Mouse (Mus musculus) thymus, adult 2 months (tissue): Measurements from ENCODE around the gene Optn. TPM values are rescaled to one million over a fixed set of nuclear protein-coding genes. Genes with fewer than 3 reads are reported as not detected.

ENCODE experiments used
- DNase-seq: peaks from one replicate; pipeline ENCODE4 v3.0.0; 2021
- H3K27ac ChIP-seq: fragments of 200-500 bp; 2 replicates; pipeline ENCODE4 v1.5.1; 2012; ENCODE audit warnings: low read length, control low read depth; ENCODE audit not compliant: control insufficient read depth, insufficient read depth
- H3K27me3 ChIP-seq: fragments of 200-500 bp; 2 replicates; pipeline ENCODE4 v1.6.1; 2012; ENCODE audit warnings: mild to moderate bottlenecking, low read length, moderate library complexity, mixed read lengths; ENCODE audit not compliant: control insufficient read depth, insufficient read depth
- H3K36me3 ChIP-seq: fragments of 200-500 bp; 2 replicates; pipeline ENCODE4 v1.6.1; 2012; ENCODE audit warnings: mild to moderate bottlenecking, low read length, moderate library complexity; ENCODE audit not compliant: control insufficient read depth, insufficient read depth
- H3K4me1 ChIP-seq: fragments of 200-500 bp; replicated peaks from 2 replicates; pipeline ENCODE4 v1.6.1; 2012; ENCODE audit warnings: low read length; ENCODE audit not compliant: control insufficient read depth, insufficient read depth
- H3K4me3 ChIP-seq: fragments of 200-500 bp; 2 replicates; pipeline ENCODE4 v1.5.1; 2012; ENCODE audit warnings: mild to moderate bottlenecking, low read length, control low read depth, moderate library complexity; ENCODE audit not compliant: control insufficient read depth, insufficient read depth
- CTCF ChIP-seq: fragments of 200-500 bp; IDR thresholded peaks from 2 replicates; pipeline ENCODE4 v1.5.1; 2012; ENCODE audit warnings: mild to moderate bottlenecking, control low read depth, low read length, moderate library complexity, borderline replicate concordance; ENCODE audit not compliant: control insufficient read depth, poor library complexity, insufficient read depth; ENCODE audit errors: extremely low read depth
- POLR2A ChIP-seq: fragments of 200-500 bp; IDR thresholded peaks from 2 replicates; pipeline ENCODE4 v1.6.1; 2012; ENCODE audit warnings: mild to moderate bottlenecking, low read length, control low read depth, moderate library complexity; ENCODE audit not compliant: control insufficient read depth, poor library complexity, insufficient read depth; ENCODE audit errors: extremely low read depth
- WGBS: fragments of 180-500 bp; shearing (Covaris S2); methylation state at CpG from one replicate; pipeline ENCODE4 v1.1.7; 2018; 5-methylcytosine and 5-hydroxymethylcytosine counted together
- polyA plus RNA-seq: library from polyadenylated mRNA; depleted of rRNA; stranded (reverse); fragments of >200 nt; gene quantifications from 2 replicates; pipeline ENCODE4 v1.2.3, GENCODE M21; 2012

Optn gene
- polyA plus RNA-seq, 1 experiment, result 1.4 TPM

GRCm38 (mm10) chr2:5019708-5020107 is 44.1 kb downstream of the Optn start:
- H3K4me3 ChIP-seq, result no peak overlapping the region
- no peak for DNase-seq
- no peak overlapping the region for H3K27ac ChIP-seq
- H3K27me3 ChIP-seq, result no peaks in the 10 kb centered on the region
- WGBS, result 71% methylated on average over 1 of the region's 1 CpGs
- no peaks in the 10 kb centered on the region for H3K36me3 ChIP-seq
- H3K4me1 ChIP-seq, result peaks cover under 1% of the 10 kb centered on the region; the same call in 1 of the 2 replicates
- TF ChIP-seq POLR2A (no peak), CTCF (no peak)

GRCm38 (mm10) chr2:5016922-5017321 is 46.9 kb downstream of the Optn start:
- H3K27ac ChIP-seq, result no peak overlapping the region
- DNase-seq, result no peak
- no peak overlapping the region for H3K4me3 ChIP-seq
- no peaks in the 10 kb centered on the region for H3K27me3 ChIP-seq
- H3K36me3 ChIP-seq, result no peaks in the 10 kb centered on the region
- peaks cover 4% of the 10 kb centered on the region; the same call in 1 of the 2 replicates for H3K4me1 ChIP-seq
- 94% methylated on average over 7 of the region's 7 CpGs for WGBS
- no peak for TF ChIP-seq CTCF
- TF ChIP-seq POLR2A, result no peak

- Histone ChIP-seq H3K36me3 (no peaks in the 10 kb centered on the region), H3K27me3 (no peaks in the 10 kb centered on the region), H3K4me1 (peaks cover 4% of the 10 kb centered on the region; the same call in 1 of the 2 replicates), H3K27ac (no peak overlapping the region), H3K4me3 (no peak overlapping the region)
- 93% methylated on average over 6 of the region's 6 CpGs for WGBS
- TF ChIP-seq POLR2A, result no peak
- TF ChIP-seq CTCF, result no peak
- no peak for DNase-seq
Measured at GRCm38 (mm10) chr2:5015527-5015926, 48.3 kb downstream of the Optn start.

GRCm38 (mm10) chr2:5014616-5015015 is 49.2 kb downstream of the Optn start:
- H3K36me3 ChIP-seq, result no peaks in the 10 kb centered on the region
- H3K27me3 ChIP-seq, result no peaks in the 10 kb centered on the region
- 71% methylated on average over 7 of the region's 7 CpGs for WGBS
- no peak overlapping the region for H3K4me3 ChIP-seq
- no peak for DNase-seq
- no peak overlapping the region for H3K27ac ChIP-seq
- TF ChIP-seq POLR2A, result no peak
- no peak for TF ChIP-seq CTCF
- H3K4me1 ChIP-seq, result peaks cover 4% of the 10 kb centered on the region; the same call in 1 of the 2 replicates

GRCm38 (mm10) chr2:5012491-5013324 is 51.1 kb downstream of the Optn start, which contains the start of gene Mcm10:
TSS of gene Mcm10 (minus strand) at chr2:5012791.
- 3% methylated on average over 32 of the region's 32 CpGs for WGBS

GRCm38 (mm10) chr2:5011898-5012490 is 51.9 kb downstream of the Optn start:
- WGBS, result 7% methylated on average over 8 of the region's 8 CpGs
- Histone ChIP-seq H3K36me3 (no peaks in the 10 kb centered on the region), H3K27me3 (no peaks in the 10 kb centered on the region), H3K4me1 (peaks cover 4% of the 10 kb centered on the region; the same call in 1 of the 2 replicates), H3K4me3 (peak overlapping the region; percentile 79), H3K27ac (no peak overlapping the region)
- no peak for DNase-seq
- TF ChIP-seq CTCF (no peak), POLR2A (no peak)

More at GRCm38 (mm10) chr2:5012491-5013324, 51.1 kb downstream of the Optn start, which contains the start of gene Mcm10:
- Histone ChIP-seq H3K27ac (no peak within 1 kb of the TSS), H3K4me1 (peaks cover 4% of the 10 kb centered on the region; the same call in 1 of the 2 replicates), H3K36me3 (no peaks in the 10 kb centered on the region), H3K4me3 (peak within 1 kb of the TSS; percentile 79), H3K27me3 (no peaks in the 10 kb centered on the region)
- peak; percentile 91 for DNase-seq
- peak; percentile 52; the same call in 1 of the 2 replicates for TF ChIP-seq CTCF
- TF ChIP-seq POLR2A, result 0 out of 2 replicates have a peak, but pooled peaks have one; percentile 31
